ENCODE assay signal across 8 mouse cellular contexts in genomic region chr4:155095238-155095900, GRCm38 (mm10). TPM values are rescaled to one million over a fixed set of nuclear protein-coding genes. Genes with fewer than 3 reads are reported as not detected.
A peak's percentile ranks its signal among the peaks of the same experiment; 100 is the strongest.
DNase-seq lines count a peak whose midpoint lies in the region; ATAC-seq and TF ChIP-seq lines count a peak whose summit lies in the region.

No protein-coding gene starts in this region.

- DNase-seq in G1E (ENCODE audit: low spot score): peak; percentile 80
- DNase-seq in cerebellum, adult 18-20 months: peak; percentile 92 to 94
- peak; percentile 94 for DNase-seq in forebrain, postnatal 0 days
- DNase-seq in heart, postnatal 36 days: peak; percentile 83 to 86
- DNase-seq in layer of hippocampus, adult 18-20 months (ENCODE audit: low spot score in 2 of 2): peak; percentile 83 to 94
- DNase-seq in lung, adult 18-20 months: peak; percentile 80 to 86
- peak; percentile 91 for DNase-seq in testis, postnatal 10 days (ENCODE audit: low spot score)

- H3K4me3 ChIP-seq in G1E (ENCODE audit: low read depth, low read length): no peak overlapping the region
- H3K4me3 ChIP-seq in forebrain, postnatal 0 days (ENCODE audit: low read depth, low read length): no peak overlapping the region
- no peak overlapping the region for H3K4me3 ChIP-seq in neural tube, embryonic 15.5 days (replicated peaks)

- no peak overlapping the region for H3K4me2 ChIP-seq in forebrain, postnatal 0 days (ENCODE audit: low read depth)
- H3K4me2 ChIP-seq in neural tube, embryonic 15.5 days: no peak overlapping the region

- peak; percentile 65 for ATAC-seq in G1E (ENCODE audit: extremely low read depth, insufficient number of reproducible peaks, low FRiP score, poor library complexity, severe bottlenecking)
- ATAC-seq in forebrain, postnatal 0 days: peak; percentile 94
- ATAC-seq in neural tube, embryonic 15.5 days (ENCODE audit: low FRiP score): peak; percentile 85

- H3K9ac ChIP-seq in forebrain, postnatal 0 days: no peak overlapping the region
- H3K9ac ChIP-seq in neural tube, embryonic 15.5 days (replicated peaks): no peak overlapping the region

- H3K9me3 ChIP-seq in G1E (replicated peaks): no peaks in the 10 kb centered on the region
- no peaks in the 10 kb centered on the region for H3K9me3 ChIP-seq in forebrain, postnatal 0 days (ENCODE audit: low read length)
- H3K9me3 ChIP-seq in neural tube, embryonic 15.5 days (replicated peaks): no peaks in the 10 kb centered on the region

- H3K27me3 ChIP-seq in G1E (ENCODE audit: insufficient read depth, low read length): peaks cover 42% of the 10 kb centered on the region
- H3K27me3 ChIP-seq in forebrain, postnatal 0 days (ENCODE audit: insufficient read depth, low read length): no peaks in the 10 kb centered on the region
- no peaks in the 10 kb centered on the region for H3K27me3 ChIP-seq in neural tube, embryonic 15.5 days (replicated peaks)

- H3K27ac ChIP-seq in forebrain, postnatal 0 days (ENCODE audit: low read depth, low read length): peak overlapping the region; percentile 40; the same call in 1 of the 2 replicates
- H3K27ac ChIP-seq in neural tube, embryonic 15.5 days (replicated peaks): peak overlapping the region; percentile 28; the same call in 1 of the 2 replicates

- H3K4me1 ChIP-seq in G1E (ENCODE audit: insufficient read depth, low read depth, low read length): peaks cover 26% of the 10 kb centered on the region
- H3K4me1 ChIP-seq in forebrain, postnatal 0 days (ENCODE audit: insufficient read depth): no peaks in the 10 kb centered on the region
- peaks cover 8% of the 10 kb centered on the region; the same call in 1 of the 2 replicates for H3K4me1 ChIP-seq in neural tube, embryonic 15.5 days

- H3K36me3 ChIP-seq in G1E (replicated peaks): peaks cover 49% of the 10 kb centered on the region
- H3K36me3 ChIP-seq in forebrain, postnatal 0 days (ENCODE audit: insufficient read depth): peaks cover 5% of the 10 kb centered on the region; the same call in 1 of the 2 replicates
- peaks cover 7% of the 10 kb centered on the region; the same call in 1 of the 2 replicates for H3K36me3 ChIP-seq in neural tube, embryonic 15.5 days

- intact Hi-C loops in heart, postnatal 36 days (cut with DNase I): loop anchor here (1.0 to 2.0 kb wide), 4 partner anchors 33 to 213 kb away; partner anchors contain the start of gene Faap20

- TF ChIP-seq CTCF in G1E (IDR thresholded peaks at IDR 0.05; ENCODE audit: low read depth, low read length): peak; percentile 86
- peak; percentile 100 for TF ChIP-seq CTCF in forebrain, postnatal 0 days (IDR thresholded peaks at IDR 0.05; ENCODE audit: low read depth)

- 34% methylated on average over 8 of the region's 8 CpGs for WGBS in forebrain, postnatal 0 days
- WGBS in neural tube, embryonic 15.5 days: 34% methylated on average over 8 of the region's 8 CpGs

RNA-seq across cellular contexts. Expression of gene Morn1, which starts 9.0 kb away (rescaled TPM):
- total RNA-seq in G1E (2014; fragmentation: Nextera tagmentation): 2.3 and 4.2 TPM in 2 replicates
- total RNA-seq in G1E (2017): 5.3 and 7.2 TPM in 2 replicates
- polyA plus RNA-seq in G1E (2012): 1.8 and 2.9 TPM in 2 replicates
- 6.0 and 7.4 TPM in 2 replicates for total RNA-seq in forebrain, postnatal 0 days (2014; rRNA removed)
- 8.2 and 9.7 TPM in 2 replicates for polyA plus RNA-seq in forebrain, postnatal 0 days (2015; fragmentation: Nextera tagmentation; extraction: Ambion mirVana)
- 1 to 10 TPM in 1 of 2 experiments, under 1 TPM in 1; 0.89 to 1.7 TPM for total RNA-seq in heart, postnatal 36 days (2021)
- 10 to 100 TPM in 1 of 2 experiments, 1 to 10 TPM in 1; 9.3 to 11.3 TPM for total RNA-seq in layer of hippocampus, adult 18-20 months (2021)
- polyA plus RNA-seq in neural tube, embryonic 15.5 days (2015; fragmentation: Nextera tagmentation; extraction: Ambion mirVana): 6.4 and 6.7 TPM in 2 replicates

RNA-seq across cellular contexts. Expression of gene Rer1, which starts 9.2 kb away (rescaled TPM):
- total RNA-seq in G1E (2014; fragmentation: Nextera tagmentation): 209 TPM in 2 replicates
- 212 and 216 TPM in 2 replicates for total RNA-seq in G1E (2017)
- 123 and 125 TPM in 2 replicates for polyA plus RNA-seq in G1E (2012)
- 92.4 and 116 TPM in 2 replicates for total RNA-seq in forebrain, postnatal 0 days (2014; rRNA removed)
- polyA plus RNA-seq in forebrain, postnatal 0 days (2015; fragmentation: Nextera tagmentation; extraction: Ambion mirVana): 136 and 140 TPM in 2 replicates
- 10 to 100 TPM; 67.0 to 72.9 TPM for total RNA-seq in heart, postnatal 36 days (2021)
- 10 to 100 TPM; 63.4 to 65.5 TPM for total RNA-seq in layer of hippocampus, adult 18-20 months (2021)
- polyA plus RNA-seq in neural tube, embryonic 15.5 days (2015; fragmentation: Nextera tagmentation; extraction: Ambion mirVana): 130 and 139 TPM in 2 replicates

RNA-seq across cellular contexts. Expression of gene Pex10, which starts 28.6 kb away (rescaled TPM):
- total RNA-seq in G1E (2014; fragmentation: Nextera tagmentation) (15.9 and 21.1 TPM in 2 replicates), G1E (2017) (23.2 and 23.4 TPM in 2 replicates)
- 30.3 and 40.2 TPM in 2 replicates for polyA plus RNA-seq in G1E (2012)
- 16.9 and 18.5 TPM in 2 replicates for total RNA-seq in forebrain, postnatal 0 days (2014; rRNA removed)
- 14.0 and 14.1 TPM in 2 replicates for polyA plus RNA-seq in forebrain, postnatal 0 days (2015; fragmentation: Nextera tagmentation; extraction: Ambion mirVana)
- total RNA-seq in heart, postnatal 36 days (2021): 10 to 100 TPM; 19.4 to 23.1 TPM
- total RNA-seq in layer of hippocampus, adult 18-20 months (2021): 10 to 100 TPM; 21.5 to 22.0 TPM
- 22.3 and 23.5 TPM in 2 replicates for polyA plus RNA-seq in neural tube, embryonic 15.5 days (2015; fragmentation: Nextera tagmentation; extraction: Ambion mirVana)

RNA-seq across cellular contexts. Expression of gene Plch2, which starts 38.8 kb away (rescaled TPM):
- total RNA-seq in G1E (2014; fragmentation: Nextera tagmentation) (1.5 TPM in 2 replicates), G1E (2017) (0.22 and 0.35 TPM in 2 replicates)
- polyA plus RNA-seq in G1E (2012): 0.54 and 0.61 TPM in 2 replicates
- total RNA-seq in forebrain, postnatal 0 days (2014; rRNA removed): 32.1 and 42.1 TPM in 2 replicates
- polyA plus RNA-seq in forebrain, postnatal 0 days (2015; fragmentation: Nextera tagmentation; extraction: Ambion mirVana): 11.7 and 17.4 TPM in 2 replicates
- total RNA-seq in heart, postnatal 36 days (2021): not detected
- 100 to 1,000 TPM in 1 of 2 experiments, 10 to 100 TPM in 1; 93.4 to 102 TPM for total RNA-seq in layer of hippocampus, adult 18-20 months (2021)
- 16.0 and 18.7 TPM in 2 replicates for polyA plus RNA-seq in neural tube, embryonic 15.5 days (2015; fragmentation: Nextera tagmentation; extraction: Ambion mirVana)
